Mouse (Mus musculus) C2C12 (cell line): ENCODE results near the gene Lax1.

Experiments
- CEBPB ChIP-seq: IDR thresholded peaks from one replicate; pipeline ENCODE4 v1.6.1; 2011; ENCODE audit warnings: low read depth, mild to moderate bottlenecking, control low read depth, moderate library complexity
- CTCF ChIP-seq: IDR thresholded peaks from one replicate; pipeline ENCODE4 v1.5.1; 2011; ENCODE audit not compliant: control insufficient read depth, insufficient read depth, insufficient read length
- MAX ChIP-seq: IDR thresholded peaks from one replicate; pipeline ENCODE4 v1.6.1; 2011; ENCODE audit warnings: mild to moderate bottlenecking, control low read depth
- MYOD1 ChIP-seq: IDR thresholded peaks from one replicate; pipeline ENCODE4 v1.6.1; 2011; ENCODE audit warnings: low read depth; ENCODE audit not compliant: control insufficient read depth, insufficient read length

DNA sequence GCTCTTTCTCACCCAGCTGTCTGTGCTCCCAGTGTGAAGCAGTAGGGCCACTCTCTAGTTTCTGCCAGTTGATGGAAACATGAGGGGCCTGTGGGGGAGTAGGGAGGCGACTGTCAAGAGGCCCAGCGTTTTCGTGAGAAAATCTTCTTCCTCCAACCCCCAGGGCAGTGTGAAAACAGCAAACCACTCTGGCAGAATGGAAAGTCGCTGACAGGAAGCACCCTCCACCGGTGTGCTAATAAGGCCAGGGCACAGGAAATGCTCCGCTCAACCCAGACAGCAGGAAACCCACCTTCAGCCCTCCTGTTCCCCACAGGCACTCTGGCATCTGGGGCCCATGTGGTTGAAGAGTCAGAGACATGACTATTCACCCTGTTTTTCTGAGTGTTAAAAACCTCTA lies at the start of gene Lax1:
- TF ChIP-seq CTCF (no peak), CEBPB (no peak), MAX (no peak), MYOD1 (no peak)
